Mouse (Mus musculus) liver, embryonic 11.5 days (tissue): ENCODE data around the gene Rnasek. TPM values are rescaled to one million over a fixed set of nuclear protein-coding genes. Genes with fewer than 3 reads are reported as not detected.

Experiments used
- ATAC-seq: fragments of 200-750 bp; cut with Nextera tagmentation; replicated peaks from 2 replicates; pipeline ENCODE4 v1.8.0; 2017; ENCODE audit warnings: moderate number of reproducible peaks, mild to moderate bottlenecking, moderate TSS enrichment, moderate library complexity; ENCODE audit not compliant: low FRiP score
- DNase-seq: peaks from one replicate; pipeline ENCODE4 v3.0.0-alpha.2; 2017; ENCODE audit warnings: low spot score
- H3K27ac ChIP-seq: fragments of 300-500 bp; sonication (generic); 2 replicates; pipeline ENCODE4 v1.5.1; 2014; ENCODE audit warnings: mild to moderate bottlenecking, low read depth, low read length, control low read depth
- H3K27me3 ChIP-seq: fragments of 300-500 bp; sonication (generic); replicated peaks from 2 replicates; pipeline ENCODE4 v1.6.1; 2014; ENCODE audit warnings: low read length, mixed read lengths; ENCODE audit not compliant: control insufficient read depth, insufficient read depth
- H3K36me3 ChIP-seq: fragments of 300-500 bp; sonication (generic); 2 replicates; pipeline ENCODE4 v1.6.1; 2014; ENCODE audit warnings: mild to moderate bottlenecking, low read length, moderate library complexity, mixed read lengths; ENCODE audit not compliant: control insufficient read depth, insufficient read depth
- H3K4me1 ChIP-seq: fragments of 300-500 bp; sonication (generic); replicated peaks from 2 replicates; pipeline ENCODE4 v1.6.1; 2014; ENCODE audit warnings: low read length, mixed read lengths; ENCODE audit not compliant: control insufficient read depth, insufficient read depth
- H3K4me2 ChIP-seq: fragments of 300-500 bp; sonication (generic); 2 replicates; pipeline ENCODE4 v1.6.1; 2014; ENCODE audit warnings: mild to moderate bottlenecking, control low read depth, moderate library complexity
- H3K4me3 ChIP-seq: fragments of 300-500 bp; sonication (generic); 2 replicates; pipeline ENCODE4 v1.5.1; 2014; ENCODE audit warnings: low read depth, low read length, control low read depth
- H3K9ac ChIP-seq: fragments of 300-500 bp; sonication (generic); 2 replicates; pipeline ENCODE4 v1.6.1; 2014; ENCODE audit warnings: low read depth, low read length, control low read depth
- H3K9me3 ChIP-seq: fragments of 300-500 bp; sonication (generic); 2 replicates; pipeline ENCODE4 v1.6.1; 2016; ENCODE audit warnings: low read length, inconsistent platforms, mixed read lengths; ENCODE audit not compliant: control insufficient read depth
- WGBS: fragments of 180-500 bp; shearing (Covaris S2); extraction: QIAGEN DNeasy Blood & Tissue Kit; methylation state at CpG from one replicate; pipeline ENCODE4 v1.1.7; 2014; 5-methylcytosine and 5-hydroxymethylcytosine counted together
- microRNA counts: library from miRNA; unstranded; fragments of <30 nt; microRNA quantifications from one replicate; lab custom pipeline; 2015
- microRNA-seq: library from miRNA; unstranded; fragments of <30 nt; microRNA quantifications from one replicate; pipeline ENCODE4, GENCODE M21; 2017; ENCODE audit warnings: borderline number of aligned reads
- polyA plus RNA-seq: library from polyadenylated mRNA; unstranded; fragments of >200 nt; fragmentation: Nextera tagmentation; extraction: Ambion mirVana; gene quantifications from 2 replicates; pipeline ENCODE4 v1.2.1, GENCODE M21; 2014

The Rnasek gene
- polyA plus RNA-seq, 1 experiment from 2014 or later = 188 TPM

GRCm38 (mm10) chr11:70193354-70194285 is 46.0 kb downstream of the Rnasek start:
- no peaks in the 10 kb centered on the region for H3K27me3 ChIP-seq
- no peak overlapping the region for H3K4me2 ChIP-seq
- no peaks in the 10 kb centered on the region for H3K36me3 ChIP-seq
- no peaks in the 10 kb centered on the region for H3K9me3 ChIP-seq
- no peaks in the 10 kb centered on the region for H3K4me1 ChIP-seq
- no peak overlapping the region for H3K9ac ChIP-seq
- WGBS = 65% methylated on average over 11 of the region's 11 CpGs
- DNase-seq = no peak
- no peak for ATAC-seq
- no peak overlapping the region for H3K27ac ChIP-seq
- no peak overlapping the region for H3K4me3 ChIP-seq

- no peak for DNase-seq
- Histone ChIP-seq H3K27ac (no peak overlapping the region), H3K36me3 (no peaks in the 10 kb centered on the region), H3K4me2 (no peak overlapping the region), H3K9ac (no peak overlapping the region), H3K4me3 (no peak overlapping the region), H3K27me3 (no peaks in the 10 kb centered on the region), H3K9me3 (no peaks in the 10 kb centered on the region), H3K4me1 (no peaks in the 10 kb centered on the region)
- ATAC-seq = no peak
- 74% methylated on average over 4 of the region's 4 CpGs for WGBS
Observed at GRCm38 (mm10) chr11:70192157-70192556, 47.5 kb downstream of the Rnasek start.

GRCm38 (mm10) chr11:70191188-70191587 is 48.5 kb downstream of the Rnasek start:
- no peak overlapping the region for H3K27ac ChIP-seq
- no peaks in the 10 kb centered on the region for H3K9me3 ChIP-seq
- no peaks in the 10 kb centered on the region for H3K27me3 ChIP-seq
- H3K4me2 ChIP-seq = no peak overlapping the region
- H3K36me3 ChIP-seq = no peaks in the 10 kb centered on the region
- ATAC-seq (no peak), DNase-seq (no peak)
- no peak overlapping the region for H3K4me3 ChIP-seq
- no peaks in the 10 kb centered on the region for H3K4me1 ChIP-seq
- no peak overlapping the region for H3K9ac ChIP-seq
- WGBS = 81% methylated on average over 6 of the region's 6 CpGs

GRCm38 (mm10) chr11:70189319-70190134 is 50.1 kb downstream of the Rnasek start:
- WGBS = 84% methylated on average over 28 of the region's 28 CpGs
- Histone ChIP-seq H3K4me2 (no peak overlapping the region), H3K27me3 (no peaks in the 10 kb centered on the region), H3K9ac (no peak overlapping the region), H3K27ac (no peak overlapping the region), H3K4me3 (no peak overlapping the region), H3K36me3 (no peaks in the 10 kb centered on the region), H3K4me1 (no peaks in the 10 kb centered on the region), H3K9me3 (no peaks in the 10 kb centered on the region)
- DNase-seq = no peak
- ATAC-seq = no peak

MicroRNAs within 50 kb of the gene (microRNA counts, 519-probe panel; counts per million panel counts)
- not detected for microRNA mmu-miR-195 (lab: Ali Mortazavi, UCI)
- not detected for microRNA mmu-miR-497 (lab: Ali Mortazavi, UCI)

Small RNA genes lying within 50 kb of the gene (microRNA-seq; reads per million reads assigned to microRNA genes)
- gene Mir195a (382 reads per million, percentile 63 among the genes with 10 or more reads in this experiment), gene Mir497 (not detected), gene Mir497b (not detected)

Other genes with a start within 250 kb of the Rnasek start
- gene Gabarap, start 248.7 kb downstream of the Rnasek start, polyA plus RNA-seq = 302 and 311 TPM in 2 replicates
- 33.2 and 36.6 TPM in 2 replicates for gene Phf23, start 244.1 kb downstream of the Rnasek start, polyA plus RNA-seq
- gene Dvl2, start 239.2 kb downstream of the Rnasek start, polyA plus RNA-seq = 22.1 and 23.3 TPM in 2 replicates
- gene Acadvl, start 224.4 kb downstream of the Rnasek start, polyA plus RNA-seq = 85.7 and 89.7 TPM in 2 replicates
- gene Dlg4, start 222.9 kb downstream of the Rnasek start, polyA plus RNA-seq = 9.3 and 9.4 TPM in 2 replicates
- 0.40 and 0.66 TPM in 2 replicates for gene Asgr1, start 185.8 kb downstream of the Rnasek start, polyA plus RNA-seq
- gene Asgr2, start 147.2 kb downstream of the Rnasek start, polyA plus RNA-seq = 4.3 and 5.8 TPM in 2 replicates
- 0.63 and 1.5 TPM in 2 replicates for gene Mgl2, start 109.5 kb downstream of the Rnasek start, polyA plus RNA-seq
- gene Clec10a, start 83.6 kb downstream of the Rnasek start, polyA plus RNA-seq = 0.41 and 0.53 TPM in 2 replicates
- gene Slc16a11, start 27.1 kb downstream of the Rnasek start, polyA plus RNA-seq = 0.75 and 0.81 TPM in 2 replicates
- 9.1 and 10.1 TPM in 2 replicates for gene Slc16a13, start 18.8 kb downstream of the Rnasek start, polyA plus RNA-seq
- 6.8 and 7.3 TPM in 2 replicates for gene Bcl6b, start 10.0 kb downstream of the Rnasek start, polyA plus RNA-seq
- gene 0610010K14Rik, start 1.9 kb downstream of the Rnasek start, polyA plus RNA-seq = 138 and 140 TPM in 2 replicates
- gene Gm21988, start within 50 bp of the Rnasek start, polyA plus RNA-seq = 7.6 and 9.6 TPM in 2 replicates
- gene Alox12, start 15.5 kb upstream of the Rnasek start, polyA plus RNA-seq = 21.5 and 22.5 TPM in 2 replicates
- 0.29 TPM in 1 of 2 replicates, not detected in the other for gene Alox12e, start 82.8 kb upstream of the Rnasek start, polyA plus RNA-seq
- 1.0 and 2.1 TPM in 2 replicates for gene Alox15, start 112.2 kb upstream of the Rnasek start, polyA plus RNA-seq
- 48.5 and 51.2 TPM in 2 replicates for gene Pelp1, start 170.2 kb upstream of the Rnasek start, polyA plus RNA-seq
- 31.5 and 35.9 TPM in 2 replicates for gene Arrb2, start 192.8 kb upstream of the Rnasek start, polyA plus RNA-seq
- 33.8 and 36.2 TPM in 2 replicates for gene Med11, start 212.1 kb upstream of the Rnasek start, polyA plus RNA-seq
- gene Zmynd15, start 219.6 kb upstream of the Rnasek start, polyA plus RNA-seq = 0.19 and 0.58 TPM in 2 replicates
- 0.91 and 1.6 TPM in 2 replicates for gene Cxcl16, start 220.1 kb upstream of the Rnasek start, polyA plus RNA-seq